Comparison of ENCODE assay signal across 17 mouse cellular contexts in genomic region chr7:30266780-30267179, GRCm38 (mm10). TPM values are rescaled to one million over a fixed set of nuclear protein-coding genes. Genes with fewer than 3 reads are reported as not detected.
"Had no signal": no experiment of that assay in that cellular context is flagged by ENCODE, and none has a peak within 500 bp of the region (broad histone marks: within the 10 kb centered on the region; RNA-seq: fewer than 3 reads in every experiment).

No protein-coding gene starts in this region.

- H3K9me3 ChIP-seq: limb, embryonic 13.5 days; liver, embryonic 15.5 days; midbrain, embryonic 13.5 days had no signal

- H3K27me3 ChIP-seq: limb, embryonic 13.5 days; liver, embryonic 15.5 days; midbrain, embryonic 13.5 days had no signal

- DNase-seq: kidney, postnatal 25 days; lung, adult 2 months; lung, postnatal 36 days; thymus, postnatal 4 days had no signal

- ATAC-seq: lung, postnatal 0 days; midbrain, embryonic 13.5 days had no signal

- H3K27ac ChIP-seq: limb, embryonic 13.5 days; liver, embryonic 15.5 days; midbrain, embryonic 13.5 days; stomach, postnatal 0 days had no signal

- H3K4me3 ChIP-seq: limb, embryonic 13.5 days; liver, embryonic 15.5 days; midbrain, embryonic 13.5 days had no signal

- H3K4me1 ChIP-seq: limb, embryonic 13.5 days; liver, embryonic 15.5 days; midbrain, embryonic 13.5 days had no signal

- H3K9ac ChIP-seq: limb, embryonic 13.5 days; liver, embryonic 15.5 days; midbrain, embryonic 13.5 days had no signal

- H3K4me2 ChIP-seq: limb, embryonic 13.5 days; liver, embryonic 15.5 days; midbrain, embryonic 13.5 days had no signal

RNA-seq across cellular contexts. Expression of gene Thap8, which starts 13.1 kb away (rescaled TPM):
- total RNA-seq: liver, adult 2 months; neutrophil, adult 5-6 weeks had no signal
- polyA plus RNA-seq: liver, adult 2 months had no signal

RNA-seq across cellular contexts. Expression of gene Clip3, which starts 24.7 kb away (rescaled TPM):
- total RNA-seq: megakaryocyte progenitor cell, adult 5-6 weeks had no signal

RNA-seq across cellular contexts. Expression of gene Ovol3, which starts 31.3 kb away (rescaled TPM):
- total RNA-seq: layer of hippocampus, postnatal 10 days; left cerebral cortex, postnatal 36 days; liver, adult 2 months; midbrain, postnatal 0 days; neutrophil, adult 5-6 weeks had no signal
- polyA plus RNA-seq: kidney, embryonic 16.5 days; liver, embryonic 15.5 days; lung, adult 2 months; midbrain, embryonic 13.5 days; midbrain, postnatal 0 days; neural tube, embryonic 11.5 days; stomach, postnatal 0 days had no signal
